Mouse (Mus musculus) adipose tissue, adult 10 weeks (tissue): Measurements from ENCODE around the gene Dmrtc2. TPM values are rescaled to one million over a fixed set of nuclear protein-coding genes. Genes with fewer than 3 reads are reported as not detected.

Experiments
- polyA plus RNA-seq: library from polyadenylated mRNA; stranded (reverse); fragments of 350-450 nt; fragmentation: Illumina TruSeq; extraction: RNeasy Lipid Tissue Mini Kit (QIAGEN cat#74804); gene quantifications from one replicate; pipeline ENCODE4 v1.2.3, GENCODE M21; 2014; ENCODE audit warnings: low read depth, low replicate concordance

Gene Dmrtc2
- 1.4 TPM for polyA plus RNA-seq

GRCm38 (mm10) chr7:24869532-24870165 is at the start of gene Dmrtc2, which contains the start of gene Lypd4:
Gene Dmrtc2, plus strand, starts transcription at chr7:24870057.
Gene Lypd4, minus strand, starts transcription at chr7:24869941.

GRCm38 (mm10) chr7:24861913-24862312 is 7.9 kb upstream of the Dmrtc2 start, which contains the start of gene Gm9844:
Gene Gm9844, plus strand, starts transcription at chr7:24862213.

GRCm38 (mm10) chr7:24883896-24884692 is 14.2 kb downstream of the Dmrtc2 start, which contains the start of gene Rps19:
Gene Rps19, plus strand, starts transcription at chr7:24884371.

GRCm38 (mm10) chr7:24897224-24897623 is 27.4 kb downstream of the Dmrtc2 start, which contains the start of gene Cd79a:
Gene Cd79a, plus strand, starts transcription at chr7:24897381.

GRCm38 (mm10) chr7:24902630-24903443 is 33.0 kb downstream of the Dmrtc2 start, which contains the start of gene Arhgef1:
Gene Arhgef1, plus strand, starts transcription at chr7:24902912.

Other genes with a start within 250 kb of the Dmrtc2 start
- gene Lypd3, start 233.5 kb upstream of the Dmrtc2 start, polyA plus RNA-seq: 1.2 TPM
- gene Tex101, start 193.4 kb upstream of the Dmrtc2 start, polyA plus RNA-seq: 5.0 TPM
- gene BC049730, start 160.8 kb upstream of the Dmrtc2 start, polyA plus RNA-seq: 1.4 TPM
- gene Gm4763, start 143.1 kb upstream of the Dmrtc2 start, polyA plus RNA-seq: 1.3 TPM
- 1.2 TPM for gene Cd177, start 109.7 kb upstream of the Dmrtc2 start, polyA plus RNA-seq
- 509 TPM for gene Ceacam10, start 92.9 kb upstream of the Dmrtc2 start, polyA plus RNA-seq
- 1.8 TPM for gene Gm9844, start 7.8 kb upstream of the Dmrtc2 start, polyA plus RNA-seq
- gene Lypd4, start 116 bp upstream of the Dmrtc2 start, polyA plus RNA-seq: 8.7 TPM
- 1,055 TPM for gene Rps19, start 14.3 kb downstream of the Dmrtc2 start, polyA plus RNA-seq
- gene Cd79a, start 27.3 kb downstream of the Dmrtc2 start, polyA plus RNA-seq: 0.69 TPM
- 85.9 TPM for gene Arhgef1, start 32.9 kb downstream of the Dmrtc2 start, polyA plus RNA-seq
- gene Gm4881, start 74.4 kb downstream of the Dmrtc2 start, polyA plus RNA-seq: not detected
- gene Rabac1, start 102.7 kb downstream of the Dmrtc2 start, polyA plus RNA-seq: 305 TPM
- gene Atp1a3, start 135.9 kb downstream of the Dmrtc2 start, polyA plus RNA-seq: 2.9 TPM
- 8.7 TPM for gene Grik5, start 202.3 kb downstream of the Dmrtc2 start, polyA plus RNA-seq
- 12.5 TPM for gene Zfp574, start 202.5 kb downstream of the Dmrtc2 start, polyA plus RNA-seq